Mouse (Mus musculus): ENCODE measurements at regions not wholly inside any gene's neighbourhood (a gene's known extent, or its start where the extent isn't known, plus 50 kb on each side); places are given as distances from the start of the nearest gene placed in this dataset.

- no peak for DNase-seq
Measured at GRCm38 (mm10) chr8:75353786-75354185, 52.6 kb downstream of the Gm10358 start.

- no peak for DNase-seq
Measured at GRCm38 (mm10) chr8:75350141-75350540, 56.2 kb downstream of the Gm10358 start.

- DNase-seq = no peak
Measured at GRCm38 (mm10) chr8:75348047-75348446, 58.3 kb downstream of the Gm10358 start.

- DNase-seq = no peak
Measured at GRCm38 (mm10) chr8:75320614-75321013, 85.8 kb downstream of the Gm10358 start.

GRCm38 (mm10) chr8:75318526-75318925, 87.9 kb downstream of the Gm10358 start:
- DNase-seq = no peak

- DNase-seq = peak; percentile 54
Measured at GRCm38 (mm10) chr8:75315886-75316285, 90.5 kb downstream of the Gm10358 start.

- DNase-seq = no peak
Measured at GRCm38 (mm10) chr8:75309463-75309862, 95.7 kb downstream of the Rasd2 start.

- no peak for DNase-seq
Measured at GRCm38 (mm10) chr8:75291921-75292320, 78.2 kb downstream of the Rasd2 start.

GRCm38 (mm10) chr8:75289933-75290332, 76.2 kb downstream of the Rasd2 start:
- DNase-seq = no peak

Measured in adrenal gland, postnatal 14 days (tissue).